Mouse (Mus musculus) kidney, embryonic 15.5 days (tissue): Measurements from ENCODE around the gene Vti1a. TPM values are rescaled to one million over a fixed set of nuclear protein-coding genes. Genes with fewer than 3 reads are reported as not detected.

Experiments used
- ATAC-seq: fragments of 200-750 bp; cut with Nextera tagmentation; replicated peaks from 2 replicates; pipeline ENCODE4 v1.8.0; 2017; ENCODE audit warnings: moderate TSS enrichment; ENCODE audit not compliant: low FRiP score
- H3K27ac ChIP-seq: fragments of 300-500 bp; sonication (generic); 2 replicates; pipeline ENCODE4 v1.5.1; 2015; ENCODE audit warnings: mild to moderate bottlenecking, inconsistent platforms
- H3K27me3 ChIP-seq: fragments of 300-500 bp; sonication (generic); 2 replicates; pipeline ENCODE4 v1.6.1; 2015; ENCODE audit warnings: inconsistent platforms
- H3K36me3 ChIP-seq: fragments of 300-500 bp; sonication (generic); 2 replicates; pipeline ENCODE4 v1.6.1; 2015; ENCODE audit warnings: inconsistent platforms
- H3K4me1 ChIP-seq: fragments of 300-500 bp; sonication (generic); 2 replicates; pipeline ENCODE4 v1.6.1; 2015; ENCODE audit warnings: inconsistent platforms
- H3K4me2 ChIP-seq: fragments of 300-500 bp; sonication (generic); 2 replicates; pipeline ENCODE4 v1.6.1; 2015; ENCODE audit warnings: moderate library complexity, mild to moderate bottlenecking, inconsistent platforms
- H3K4me3 ChIP-seq: fragments of 300-500 bp; sonication (generic); replicated peaks from 2 replicates; pipeline ENCODE4 v1.5.1; 2015; ENCODE audit warnings: mild to moderate bottlenecking, inconsistent platforms
- H3K9ac ChIP-seq: fragments of 300-500 bp; sonication (generic); 2 replicates; pipeline ENCODE4 v1.6.1; 2015; ENCODE audit warnings: mild to moderate bottlenecking, inconsistent platforms
- H3K9me3 ChIP-seq: fragments of 300-500 bp; sonication (generic); replicated peaks from 2 replicates; pipeline ENCODE4 v1.6.1; 2016; ENCODE audit warnings: inconsistent platforms
- WGBS: fragments of 180-500 bp; shearing (Covaris S2); methylation state at CpG from one replicate; pipeline ENCODE4 v1.1.7; 2015; ENCODE audit warnings: mixed read lengths; 5-methylcytosine and 5-hydroxymethylcytosine counted together
- polyA plus RNA-seq: library from polyadenylated mRNA; unstranded; fragments of >200 nt; fragmentation: Nextera tagmentation; extraction: Ambion mirVana; gene quantifications from 2 replicates; pipeline ENCODE4 v1.2.1, GENCODE M21; 2015

Vti1a gene
- polyA plus RNA-seq, 1 experiment from 2014 or later: 30.6 TPM

DNA sequence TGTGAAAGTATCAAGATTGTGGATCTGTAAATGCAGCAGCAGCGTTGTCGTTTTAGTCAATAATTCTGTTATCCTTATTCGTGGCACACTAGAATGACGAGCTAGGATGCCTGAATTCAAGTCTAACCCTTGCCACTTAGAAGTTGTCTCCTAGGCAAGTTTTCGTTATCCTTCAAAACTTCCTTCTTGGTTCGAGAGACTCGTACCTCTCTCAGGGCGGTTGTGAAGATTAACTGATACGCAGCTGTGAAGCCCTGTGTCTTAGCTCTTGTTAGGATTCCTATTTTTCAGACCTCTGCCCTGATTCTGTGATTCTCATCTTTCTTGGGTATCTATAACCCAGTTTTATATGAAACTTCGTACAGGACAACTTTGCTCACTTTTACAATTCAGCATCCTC is 806 bp downstream of the Vti1a start:
- Histone ChIP-seq H3K27me3 (no peaks in the 10 kb centered on the region), H3K4me3 (peak overlapping the region; percentile 82), H3K4me2 (peak overlapping the region; percentile 83), H3K9me3 (no peaks in the 10 kb centered on the region), H3K4me1 (peaks cover 34% of the 10 kb centered on the region), H3K36me3 (peaks cover 11% of the 10 kb centered on the region), H3K27ac (no peak overlapping the region), H3K9ac (peak overlapping the region; percentile 87)
- no peak for ATAC-seq
- WGBS: 58% methylated on average over 10 of the region's 10 CpGs

DNA sequence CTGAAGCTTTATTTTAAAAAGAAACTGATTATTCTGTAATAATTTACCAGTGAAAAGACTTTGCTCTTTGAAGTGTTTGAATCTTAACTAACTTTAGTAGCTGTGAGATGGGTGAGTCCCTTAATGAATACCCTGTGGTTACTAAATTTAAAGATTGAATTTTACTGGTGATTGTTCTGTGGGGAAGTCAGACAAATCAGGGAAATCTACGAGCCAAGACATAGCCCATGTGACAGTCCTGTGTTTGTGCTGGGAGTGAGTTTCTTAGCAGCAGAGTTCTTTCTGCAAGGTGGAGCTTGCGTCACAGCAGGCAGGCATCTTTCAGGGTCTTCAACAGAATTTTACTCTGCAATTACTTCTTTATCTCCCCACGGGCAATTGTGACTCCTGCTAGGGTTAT is 2.9 kb downstream of the Vti1a start:
- H3K9me3 ChIP-seq: no peaks in the 10 kb centered on the region
- no peak overlapping the region for H3K9ac ChIP-seq
- H3K36me3 ChIP-seq: peaks cover 20% of the 10 kb centered on the region; the same call in 1 of the 2 replicates
- H3K4me3 ChIP-seq: no peak overlapping the region
- peaks cover 25% of the 10 kb centered on the region for H3K4me1 ChIP-seq
- WGBS: 74% methylated on average over 3 of the region's 3 CpGs
- no peak overlapping the region for H3K27ac ChIP-seq
- H3K27me3 ChIP-seq: no peaks in the 10 kb centered on the region
- ATAC-seq: no peak
- H3K4me2 ChIP-seq: no peak overlapping the region

DNA sequence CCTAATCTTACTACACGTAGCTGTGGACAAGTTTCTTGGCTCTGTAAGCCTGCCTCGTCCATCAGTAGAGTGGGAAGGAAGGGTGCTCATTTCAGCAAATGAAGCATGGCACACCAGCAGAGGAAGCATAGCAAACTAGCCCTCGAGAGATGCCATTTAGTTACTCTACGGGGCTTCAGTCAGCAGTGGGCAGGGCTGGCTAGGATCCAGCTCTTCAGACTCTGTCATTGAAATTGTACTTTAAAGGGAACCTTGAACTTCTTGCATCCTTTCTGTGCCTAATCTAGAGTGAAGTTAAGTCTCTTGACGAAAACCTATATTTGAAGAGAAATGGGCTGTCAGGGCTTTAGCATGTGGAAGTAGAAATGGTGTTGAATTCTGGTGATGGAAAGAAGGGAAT is 3.4 kb downstream of the Vti1a start:
- Histone ChIP-seq H3K4me2 (no peak overlapping the region), H3K9me3 (no peaks in the 10 kb centered on the region), H3K4me3 (no peak overlapping the region), H3K27me3 (no peaks in the 10 kb centered on the region), H3K9ac (no peak overlapping the region), H3K36me3 (peaks cover 22% of the 10 kb centered on the region), H3K4me1 (peaks cover 20% of the 10 kb centered on the region), H3K27ac (no peak overlapping the region)
- no peak for ATAC-seq
- 73% methylated on average over 5 of the region's 5 CpGs for whole genome bisulfite sequencing

DNA sequence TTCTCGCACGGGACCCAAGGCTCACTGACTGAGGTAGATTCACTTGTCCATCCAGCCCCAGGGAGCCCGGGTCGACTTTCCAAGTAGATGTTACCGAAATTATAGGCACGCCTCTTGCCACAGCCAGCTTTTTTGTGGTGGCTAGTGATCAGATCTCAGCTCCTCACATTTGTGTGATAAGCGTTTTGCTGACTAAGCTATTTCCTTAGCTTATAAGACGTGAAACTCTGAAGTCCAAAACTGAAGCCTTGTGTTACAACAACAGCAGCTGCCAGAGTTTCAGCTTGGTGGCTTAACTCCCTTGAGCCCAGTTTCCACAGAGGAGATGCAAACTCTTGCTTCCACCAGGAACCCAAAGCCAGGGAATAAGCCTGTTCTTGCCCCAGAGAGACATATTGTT is 6.5 kb downstream of the Vti1a start:
- Histone ChIP-seq H3K36me3 (peaks cover 29% of the 10 kb centered on the region), H3K27me3 (no peaks in the 10 kb centered on the region), H3K4me1 (peaks cover 2% of the 10 kb centered on the region; the same call in 1 of the 2 replicates), H3K27ac (no peak overlapping the region), H3K4me2 (no peak overlapping the region), H3K9ac (no peak overlapping the region), H3K9me3 (no peaks in the 10 kb centered on the region), H3K4me3 (no peak overlapping the region)
- 94% methylated on average over 8 of the region's 8 CpGs for WGBS
- no peak for ATAC-seq

DNA sequence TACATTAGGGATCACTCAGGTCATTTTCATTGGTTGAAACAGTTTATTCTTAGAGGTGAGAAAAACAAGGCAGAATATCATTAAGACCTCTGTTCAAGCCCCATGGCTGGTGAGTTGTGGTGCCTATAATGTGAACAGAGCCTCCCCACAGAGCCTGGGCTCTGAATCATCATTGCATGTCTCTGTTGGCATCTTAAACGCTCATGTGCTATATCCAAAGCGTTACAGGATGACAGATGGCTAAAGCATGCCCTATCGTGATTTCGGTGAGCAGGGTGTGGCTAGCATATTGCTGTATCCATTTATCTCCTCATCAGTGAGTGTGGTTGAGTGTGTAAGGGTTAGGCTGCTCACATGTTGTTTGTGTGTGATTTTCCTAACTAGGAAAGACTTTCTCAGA is 11.4 kb downstream of the Vti1a start:
- H3K4me2 ChIP-seq: no peak overlapping the region
- H3K9me3 ChIP-seq: no peaks in the 10 kb centered on the region
- H3K36me3 ChIP-seq: peaks cover 66% of the 10 kb centered on the region
- WGBS: 84% methylated on average over 4 of the region's 4 CpGs
- no peak overlapping the region for H3K27ac ChIP-seq
- H3K27me3 ChIP-seq: no peaks in the 10 kb centered on the region
- H3K4me1 ChIP-seq: no peaks in the 10 kb centered on the region
- H3K9ac ChIP-seq: no peak overlapping the region
- no peak overlapping the region for H3K4me3 ChIP-seq
- no peak for ATAC-seq

DNA sequence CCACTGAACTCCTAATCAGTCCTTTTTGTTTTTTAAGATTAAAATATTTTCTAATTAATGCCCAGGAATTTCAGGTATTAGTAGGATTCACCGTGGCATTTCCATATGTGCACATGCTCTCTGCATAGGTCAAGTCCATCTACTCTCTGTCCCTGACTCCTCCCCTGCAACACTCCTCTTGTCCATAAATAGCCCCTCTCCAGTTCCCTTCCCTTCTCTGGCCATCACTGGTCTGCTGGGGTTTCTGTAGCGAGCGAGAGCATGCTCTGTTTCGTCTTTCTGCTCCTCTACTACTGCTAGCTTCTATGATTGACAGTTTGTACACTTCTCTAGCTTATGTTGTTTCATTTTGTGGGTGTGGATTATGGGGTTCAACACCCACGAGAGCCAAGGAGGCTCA is 15.7 kb downstream of the Vti1a start:
- Histone ChIP-seq H3K27ac (no peak overlapping the region), H3K4me2 (no peak overlapping the region), H3K9ac (no peak overlapping the region), H3K4me1 (no peaks in the 10 kb centered on the region), H3K36me3 (peaks cover 46% of the 10 kb centered on the region), H3K9me3 (no peaks in the 10 kb centered on the region), H3K4me3 (no peak overlapping the region), H3K27me3 (no peaks in the 10 kb centered on the region)
- WGBS: 93% methylated on average over 5 of the region's 5 CpGs
- ATAC-seq: no peak

DNA sequence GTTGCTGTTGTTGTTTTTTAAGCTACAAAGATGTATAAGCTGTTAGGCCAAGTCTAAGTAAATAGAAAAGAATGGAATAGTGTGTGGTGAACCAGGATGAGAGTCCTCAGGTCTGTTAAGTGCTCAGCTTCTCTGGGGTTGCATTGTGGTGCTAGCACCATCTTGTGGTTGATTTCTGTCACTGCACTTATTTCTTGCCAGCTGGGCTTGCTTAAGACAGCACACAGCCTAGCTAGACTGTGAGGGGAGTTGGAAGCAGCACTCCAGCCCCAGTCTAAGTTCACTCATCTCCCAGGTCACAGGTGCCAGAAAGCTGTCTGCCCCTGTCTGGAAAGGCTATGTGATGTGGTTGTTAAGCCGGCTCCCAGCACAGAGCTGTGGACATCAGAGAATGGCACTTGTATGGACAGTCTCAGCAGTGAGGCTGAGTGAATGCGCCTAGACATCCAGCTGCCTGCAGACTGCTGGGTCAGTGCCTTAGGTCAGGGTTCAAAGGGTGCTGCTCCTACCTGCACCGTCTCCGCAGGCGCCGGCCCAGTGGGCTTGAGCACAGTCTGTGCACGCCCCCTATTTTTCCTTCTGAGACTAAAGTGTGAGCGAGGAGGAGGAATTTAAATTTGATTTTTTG is 16.7 kb downstream of the Vti1a start:
- no peaks in the 10 kb centered on the region for H3K27me3 ChIP-seq
- ATAC-seq: peak; percentile 71; the same call in 1 of the 2 replicates
- H3K4me1 ChIP-seq: no peaks in the 10 kb centered on the region
- no peak overlapping the region for H3K4me3 ChIP-seq
- no peaks in the 10 kb centered on the region for H3K9me3 ChIP-seq
- no peak overlapping the region for H3K27ac ChIP-seq
- H3K4me2 ChIP-seq: no peak overlapping the region
- peaks cover 44% of the 10 kb centered on the region for H3K36me3 ChIP-seq
- H3K9ac ChIP-seq: no peak overlapping the region
- WGBS: 89% methylated on average over 8 of the region's 8 CpGs

DNA sequence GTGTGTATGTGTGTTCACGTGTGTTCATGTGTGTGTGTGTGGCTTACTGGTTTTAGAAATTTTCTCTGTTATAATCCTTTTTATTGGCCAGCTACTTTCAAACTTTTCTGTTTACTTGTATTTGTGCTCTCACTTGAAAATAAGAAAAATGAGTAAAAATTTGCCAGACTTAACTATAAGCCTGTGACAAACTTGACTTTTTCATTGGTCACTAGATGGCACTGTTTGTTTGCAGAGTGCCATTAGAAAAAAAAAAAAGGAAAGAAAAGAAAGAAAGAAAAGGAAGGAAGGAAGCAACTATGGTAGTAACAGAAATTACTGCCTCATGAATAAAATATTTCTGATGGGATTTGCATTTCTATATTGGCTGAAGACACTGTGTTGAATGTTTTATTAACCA is 19.8 kb downstream of the Vti1a start:
- H3K4me1 ChIP-seq: no peaks in the 10 kb centered on the region
- no peaks in the 10 kb centered on the region for H3K9me3 ChIP-seq
- ATAC-seq: no peak
- H3K27me3 ChIP-seq: no peaks in the 10 kb centered on the region
- H3K27ac ChIP-seq: no peak overlapping the region
- no peak overlapping the region for H3K4me3 ChIP-seq
- H3K4me2 ChIP-seq: no peak overlapping the region
- no peak overlapping the region for H3K9ac ChIP-seq
- H3K36me3 ChIP-seq: peaks cover 16% of the 10 kb centered on the region
- WGBS: 85% methylated on average over 1 of the region's 1 CpGs

DNA sequence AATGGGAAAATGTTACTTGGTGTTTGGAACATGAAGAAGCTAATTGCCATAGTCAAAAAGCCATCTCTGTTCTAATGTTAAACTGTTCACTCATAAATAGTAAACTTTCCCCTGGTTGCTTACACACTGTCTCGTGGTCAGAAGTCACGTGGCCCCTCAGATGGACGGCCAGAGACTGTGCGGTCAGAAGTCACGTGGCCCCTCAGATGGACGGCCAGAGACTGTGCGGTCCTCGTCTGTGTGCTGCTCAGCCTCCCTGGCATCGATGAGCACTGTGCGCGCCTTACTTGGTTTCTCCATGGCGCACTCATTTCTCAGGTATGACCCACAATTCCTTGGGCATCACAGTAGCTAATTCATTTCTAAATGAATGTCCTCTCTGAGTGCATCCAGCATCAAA is 20.3 kb downstream of the Vti1a start:
- 80% methylated on average over 12 of the region's 12 CpGs for WGBS
- no peak for ATAC-seq
- Histone ChIP-seq H3K4me1 (no peaks in the 10 kb centered on the region), H3K9me3 (no peaks in the 10 kb centered on the region), H3K27ac (no peak overlapping the region), H3K4me3 (no peak overlapping the region), H3K27me3 (no peaks in the 10 kb centered on the region), H3K4me2 (no peak overlapping the region), H3K36me3 (peaks cover 11% of the 10 kb centered on the region), H3K9ac (no peak overlapping the region)

DNA sequence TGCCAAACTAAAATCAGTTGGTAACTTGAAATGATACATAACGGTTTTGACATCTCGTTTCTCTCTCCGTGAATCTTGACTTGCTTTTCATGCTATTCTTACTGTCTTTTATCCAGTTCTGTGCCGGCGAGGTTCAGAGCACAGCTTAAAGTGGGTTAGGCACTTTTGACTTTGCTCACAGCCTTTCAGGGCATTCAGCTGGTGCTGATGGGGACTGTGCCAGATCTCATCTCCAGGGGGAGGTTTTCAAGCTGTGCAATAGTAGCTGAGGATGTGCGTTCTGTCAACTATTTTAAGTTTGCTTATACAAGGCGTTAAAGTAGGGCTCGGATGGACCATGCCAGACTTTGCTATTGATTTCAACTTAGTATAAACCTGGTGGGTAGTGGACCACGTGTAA is 21.0 kb downstream of the Vti1a start:
- Histone ChIP-seq H3K27ac (no peak overlapping the region), H3K36me3 (peaks cover 5% of the 10 kb centered on the region), H3K9me3 (no peaks in the 10 kb centered on the region), H3K4me3 (no peak overlapping the region), H3K4me2 (no peak overlapping the region), H3K27me3 (no peaks in the 10 kb centered on the region), H3K4me1 (no peaks in the 10 kb centered on the region), H3K9ac (no peak overlapping the region)
- 83% methylated on average over 9 of the region's 9 CpGs for WGBS
- ATAC-seq: no peak

DNA sequence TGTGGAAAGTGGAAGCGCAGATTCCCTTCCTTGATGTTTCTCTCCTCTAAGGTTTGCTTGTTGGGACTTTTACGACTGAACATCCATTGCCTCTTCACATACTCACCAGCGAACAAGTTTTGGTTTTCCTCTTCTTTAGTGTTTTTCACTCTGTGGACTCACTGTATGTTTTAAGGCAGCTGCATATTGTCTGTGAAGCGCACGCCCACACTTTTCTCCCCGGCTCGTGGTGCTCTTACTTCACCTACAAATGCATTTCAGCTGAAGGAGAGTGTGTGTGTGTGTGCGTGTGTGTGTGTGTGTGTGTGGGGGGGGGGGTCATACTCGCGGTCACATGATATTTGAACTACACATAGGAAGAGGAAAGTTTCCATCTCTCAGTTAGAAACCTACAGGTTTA is 21.6 kb downstream of the Vti1a start:
- no peaks in the 10 kb centered on the region for H3K4me1 ChIP-seq
- no peaks in the 10 kb centered on the region for H3K27me3 ChIP-seq
- H3K27ac ChIP-seq: no peak overlapping the region
- H3K4me2 ChIP-seq: no peak overlapping the region
- H3K9me3 ChIP-seq: no peaks in the 10 kb centered on the region
- ATAC-seq: no peak
- H3K36me3 ChIP-seq: peaks cover 4% of the 10 kb centered on the region; the same call in 1 of the 2 replicates
- no peak overlapping the region for H3K4me3 ChIP-seq
- 82% methylated on average over 10 of the region's 10 CpGs for WGBS
- no peak overlapping the region for H3K9ac ChIP-seq

DNA sequence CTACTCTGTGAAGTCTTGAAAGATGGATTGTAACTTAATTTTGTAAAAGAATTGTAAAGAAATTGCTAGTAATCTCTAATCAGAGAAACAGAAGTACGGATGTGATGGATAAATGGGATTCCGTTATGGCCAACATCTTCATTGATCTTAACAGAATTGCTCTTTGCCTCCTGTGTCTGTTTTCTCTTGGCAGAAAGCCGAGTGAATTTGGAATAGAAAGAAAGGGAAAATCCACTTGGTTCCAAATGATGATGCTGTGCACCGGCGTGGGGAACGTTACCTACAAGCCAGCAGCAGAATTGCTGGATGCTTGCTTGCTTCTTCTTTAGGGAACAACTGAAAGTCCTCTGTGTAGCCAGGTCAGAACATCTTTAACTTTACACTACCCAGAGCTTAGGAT is 24.4 kb downstream of the Vti1a start:
- H3K27me3 ChIP-seq: no peaks in the 10 kb centered on the region
- ATAC-seq: no peak
- no peak overlapping the region for H3K27ac ChIP-seq
- no peak overlapping the region for H3K9ac ChIP-seq
- H3K36me3 ChIP-seq: peaks cover 4% of the 10 kb centered on the region; the same call in 1 of the 2 replicates
- no peaks in the 10 kb centered on the region for H3K9me3 ChIP-seq
- no peak overlapping the region for H3K4me2 ChIP-seq
- no peaks in the 10 kb centered on the region for H3K4me1 ChIP-seq
- WGBS: 95% methylated on average over 6 of the region's 6 CpGs
- H3K4me3 ChIP-seq: no peak overlapping the region

DNA sequence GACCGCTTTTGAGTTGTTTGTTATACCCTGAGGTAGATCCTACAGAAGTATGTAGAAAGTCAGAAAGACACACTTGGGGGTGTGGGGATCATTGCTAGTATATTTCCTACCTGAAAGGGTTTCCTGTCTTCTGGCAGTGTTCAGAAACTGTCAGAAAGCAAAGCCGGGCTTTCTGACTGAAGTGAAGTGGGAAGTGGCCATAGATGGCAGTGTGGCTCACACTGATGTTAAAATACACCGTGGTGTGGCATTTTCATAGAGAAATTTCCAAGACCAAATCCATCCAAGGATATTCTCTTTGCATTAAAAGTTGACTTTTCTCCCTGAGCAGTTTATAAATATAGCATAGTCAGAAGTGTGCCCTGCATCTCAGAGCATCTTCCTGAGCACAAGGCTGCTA is 25.3 kb downstream of the Vti1a start:
- Histone ChIP-seq H3K4me3 (no peak overlapping the region), H3K36me3 (peaks cover 4% of the 10 kb centered on the region; the same call in 1 of the 2 replicates), H3K27ac (no peak overlapping the region), H3K4me1 (no peaks in the 10 kb centered on the region), H3K4me2 (no peak overlapping the region), H3K27me3 (no peaks in the 10 kb centered on the region), H3K9ac (no peak overlapping the region), H3K9me3 (no peaks in the 10 kb centered on the region)
- WGBS: 77% methylated on average over 3 of the region's 3 CpGs
- no peak for ATAC-seq
